Mouse (Mus musculus): ENCODE data around the gene Arl13b. TPM values are rescaled to one million over a fixed set of nuclear protein-coding genes. Genes with fewer than 3 reads are reported as not detected.

The Arl13b gene
- polyA plus RNA-seq, 1 experiment = 3.2 TPM

GRCm38 (mm10) chr16:62753079-62753478 lies 93.8 kb downstream of the Arl13b start:
- Histone ChIP-seq H3K27ac (ENCODE audit: control insufficient read depth, insufficient read depth, low read length) (no peak overlapping the region), H3K4me1 (replicated peaks; ENCODE audit: control insufficient read depth, insufficient read depth, low read length) (no peaks in the 10 kb centered on the region), H3K36me3 (ENCODE audit: control insufficient read depth, insufficient read depth, low read length) (no peaks in the 10 kb centered on the region), H3K27me3 (ENCODE audit: control insufficient read depth, insufficient read depth, low read length) (no peaks in the 10 kb centered on the region), H3K4me3 (ENCODE audit: control insufficient read depth, insufficient read depth, low read length) (no peak overlapping the region)
- no peak for TF ChIP-seq POLR2A (IDR thresholded peaks at IDR 0.05; ENCODE audit: control insufficient read depth, extremely low read depth, insufficient read depth, low read length, poor library complexity)
- no peak for TF ChIP-seq CTCF (IDR thresholded peaks at IDR 0.05; ENCODE audit: borderline replicate concordance, control insufficient read depth, extremely low read depth, insufficient read depth, low read length, poor library complexity)
- WGBS = 96% methylated on average over 4 of the region's 4 CpGs
- no peak for DNase-seq

GRCm38 (mm10) chr16:62745875-62746274 lies 101.0 kb downstream of the Arl13b start:
- TF ChIP-seq CTCF (IDR thresholded peaks at IDR 0.05; ENCODE audit: borderline replicate concordance, control insufficient read depth, extremely low read depth, insufficient read depth, low read length, poor library complexity) (no peak), POLR2A (IDR thresholded peaks at IDR 0.05; ENCODE audit: control insufficient read depth, extremely low read depth, insufficient read depth, low read length, poor library complexity) (no peak)

More at GRCm38 (mm10) chr16:62745875-62746274, 101.0 kb downstream of the Arl13b start:
- Histone ChIP-seq H3K27me3 (ENCODE audit: control insufficient read depth, insufficient read depth, low read length) (no peaks in the 10 kb centered on the region), H3K36me3 (ENCODE audit: control insufficient read depth, insufficient read depth, low read length) (no peaks in the 10 kb centered on the region), H3K4me3 (ENCODE audit: control insufficient read depth, insufficient read depth, low read length) (no peak overlapping the region), H3K4me1 (replicated peaks; ENCODE audit: control insufficient read depth, insufficient read depth, low read length) (no peaks in the 10 kb centered on the region), H3K27ac (ENCODE audit: control insufficient read depth, insufficient read depth, low read length) (no peak overlapping the region)
- WGBS = 66% methylated on average over 2 of the region's 2 CpGs
- no peak for DNase-seq

Other genes starting within 250 kb of the Arl13b start
- 9.8 TPM in 2 replicates for gene Nsun3, start 60.2 kb downstream of the Arl13b start, polyA plus RNA-seq (2012; rRNA removed)
- gene Stx19, start 32.4 kb downstream of the Arl13b start, polyA plus RNA-seq (2012; rRNA removed) = not detected in 2 replicates
- 2.1 and 2.8 TPM in 2 replicates for gene Pros1, start 7.3 kb upstream of the Arl13b start, polyA plus RNA-seq (2012; rRNA removed)